Mouse (Mus musculus) forebrain, embryonic 11.5 days (tissue): ENCODE results near the gene Osmr. TPM values are rescaled to one million over a fixed set of nuclear protein-coding genes. Genes with fewer than 3 reads are reported as not detected.
A peak's percentile ranks its signal among the peaks of the same experiment; 100 is the strongest.

Experiments
- ATAC-seq: fragments of 200-750 bp; cut with Nextera tagmentation; replicated peaks from 2 replicates; pipeline ENCODE4 v1.8.0; 2017; ENCODE audit warnings: moderate TSS enrichment; ENCODE audit not compliant: low FRiP score
- DNase-seq: peaks from one replicate; pipeline ENCODE4 v3.0.0-alpha.2; 2017; ENCODE audit warnings: low spot score
- H3K27ac ChIP-seq: fragments of 300-500 bp; sonication (generic); 2 replicates; pipeline ENCODE4 v1.5.1; 2014; ENCODE audit warnings: low read depth, low read length
- H3K27me3 ChIP-seq: fragments of 300-500 bp; sonication (generic); 2 replicates; pipeline ENCODE4 v1.6.1; 2014; ENCODE audit warnings: mild to moderate bottlenecking, low read length, mixed read lengths; ENCODE audit not compliant: control insufficient read depth, insufficient read depth
- H3K36me3 ChIP-seq: fragments of 300-500 bp; sonication (generic); 2 replicates; pipeline ENCODE4 v1.6.1; 2014; ENCODE audit warnings: mild to moderate bottlenecking, low read length, moderate library complexity, mixed read lengths; ENCODE audit not compliant: control insufficient read depth, insufficient read depth
- H3K4me1 ChIP-seq: fragments of 300-500 bp; sonication (generic); replicated peaks from 2 replicates; pipeline ENCODE4 v1.6.1; 2014; ENCODE audit warnings: low read length, mixed read lengths; ENCODE audit not compliant: control insufficient read depth, insufficient read depth
- H3K4me2 ChIP-seq: fragments of 300-500 bp; sonication (generic); 2 replicates; pipeline ENCODE4 v1.6.1; 2014; ENCODE audit warnings: low read depth, mild to moderate bottlenecking, low read length, moderate library complexity, mixed read lengths; ENCODE audit not compliant: severe bottlenecking
- H3K4me3 ChIP-seq: fragments of 300-500 bp; sonication (generic); 2 replicates; pipeline ENCODE4 v1.5.1; 2014; ENCODE audit warnings: low read depth, low read length
- H3K9ac ChIP-seq: fragments of 300-500 bp; sonication (generic); 2 replicates; pipeline ENCODE4 v1.6.1; 2014; ENCODE audit warnings: low read length
- H3K9me3 ChIP-seq: fragments of 300-500 bp; sonication (generic); 2 replicates; pipeline ENCODE4 v1.6.1; 2016; ENCODE audit warnings: low read length, mixed read lengths; ENCODE audit not compliant: control insufficient read depth
- WGBS: fragments of 180-500 bp; shearing (Covaris S2); extraction: QIAGEN DNeasy Blood & Tissue Kit; methylation state at CpG from one replicate; pipeline ENCODE4 v1.1.7; 2014; 5-methylcytosine and 5-hydroxymethylcytosine counted together
- polyA plus RNA-seq: library from polyadenylated mRNA; unstranded; fragments of >200 nt; fragmentation: Nextera tagmentation; extraction: Ambion mirVana; gene quantifications from 2 replicates; pipeline ENCODE4 v1.2.1, GENCODE M21; 2014

Osmr gene
- polyA plus RNA-seq: 0.24 and 0.43 TPM in 2 replicates

DNA sequence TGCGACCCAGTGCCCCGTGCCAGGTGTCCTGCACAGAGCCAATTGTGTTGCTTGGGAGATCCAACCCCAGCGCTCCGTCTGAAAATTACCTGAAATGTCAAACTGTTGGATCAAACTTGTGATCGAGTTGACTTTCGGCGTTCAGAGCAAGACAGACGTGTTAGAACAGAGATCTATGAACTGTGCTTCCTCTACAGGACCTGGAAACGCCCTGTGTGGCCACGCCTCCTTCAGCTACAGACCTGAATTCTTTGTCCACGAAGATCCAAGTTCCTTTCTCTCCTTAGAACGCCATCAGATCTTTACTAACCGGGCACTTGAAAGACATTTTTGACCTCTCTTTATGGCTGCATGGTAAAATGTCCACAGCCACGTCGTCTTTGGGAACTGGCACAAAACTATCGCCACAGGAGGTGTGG lies at the start of gene Osmr:
Gene Osmr, minus strand, starts transcription at position 369 of the 419 bp plus-strand sequence.
- peaks cover 44% of the 10 kb centered on the region for H3K27me3 ChIP-seq
- H3K4me1 ChIP-seq: peaks cover 5% of the 10 kb centered on the region
- no peak for ATAC-seq
- H3K4me3 ChIP-seq: peak within 1 kb of the TSS; percentile 27
- DNase-seq: no peak
- no peaks in the 10 kb centered on the region for H3K9me3 ChIP-seq
- peak within 1 kb of the TSS; percentile 9; the same call in 1 of the 2 replicates for H3K9ac ChIP-seq
- no peak within 1 kb of the TSS for H3K27ac ChIP-seq
- 4% methylated on average over 16 of the region's 16 CpGs for WGBS
- H3K4me2 ChIP-seq: peak within 1 kb of the TSS; percentile 58
- H3K36me3 ChIP-seq: no peaks in the 10 kb centered on the region

DNA sequence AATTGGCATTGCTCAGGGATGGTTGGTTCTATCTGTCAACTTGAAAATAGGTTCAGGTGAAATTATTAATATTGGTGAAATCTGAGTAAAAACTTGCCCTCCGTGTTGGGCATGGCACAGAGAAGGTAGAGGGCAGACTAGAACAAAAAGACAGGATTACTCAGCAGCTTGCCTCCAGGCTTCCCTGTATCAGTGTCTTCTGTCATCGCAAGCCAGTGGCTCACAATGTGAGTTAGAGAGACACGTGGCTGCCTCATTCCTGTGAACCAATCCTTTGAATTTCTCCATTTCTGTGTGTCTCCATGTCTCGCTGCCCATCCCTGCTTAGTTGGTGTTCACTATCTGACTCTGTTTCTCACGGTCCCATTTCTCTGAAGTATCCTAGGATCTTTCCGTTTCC lies 44.6 kb upstream of the Osmr start:
- DNase-seq: no peak
- Histone ChIP-seq H3K4me3 (no peak overlapping the region), H3K4me2 (no peak overlapping the region), H3K9ac (no peak overlapping the region), H3K9me3 (no peaks in the 10 kb centered on the region), H3K27me3 (no peaks in the 10 kb centered on the region), H3K36me3 (no peaks in the 10 kb centered on the region), H3K27ac (no peak overlapping the region), H3K4me1 (no peaks in the 10 kb centered on the region)
- ATAC-seq: no peak
- WGBS: 78% methylated on average over 6 of the region's 6 CpGs

DNA sequence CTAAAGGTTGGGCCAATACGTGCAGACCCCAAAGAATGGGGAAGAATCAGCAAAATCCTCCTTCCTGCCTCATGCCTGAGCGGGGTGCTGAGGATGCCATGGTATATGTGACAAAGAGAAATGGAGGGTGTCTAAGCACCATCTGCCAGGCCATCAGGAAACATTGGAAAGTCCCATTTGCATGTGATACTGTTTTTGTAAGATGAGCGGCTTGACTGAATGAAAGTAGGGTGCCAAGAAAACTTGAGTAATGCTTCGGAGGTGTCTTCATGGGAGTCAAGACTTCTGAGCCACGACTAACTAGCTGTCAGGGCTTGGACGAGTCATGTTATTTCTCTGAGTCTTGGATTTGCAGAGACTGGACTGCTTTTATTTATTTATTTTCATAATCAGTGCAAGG lies 39.4 kb upstream of the Osmr start:
- Histone ChIP-seq H3K9ac (no peak overlapping the region), H3K27me3 (no peaks in the 10 kb centered on the region), H3K36me3 (no peaks in the 10 kb centered on the region), H3K4me1 (no peaks in the 10 kb centered on the region), H3K27ac (no peak overlapping the region), H3K4me3 (no peak overlapping the region), H3K9me3 (no peaks in the 10 kb centered on the region), H3K4me2 (no peak overlapping the region)
- WGBS: 89% methylated on average over 6 of the region's 6 CpGs
- ATAC-seq: no peak
- no peak for DNase-seq

DNA sequence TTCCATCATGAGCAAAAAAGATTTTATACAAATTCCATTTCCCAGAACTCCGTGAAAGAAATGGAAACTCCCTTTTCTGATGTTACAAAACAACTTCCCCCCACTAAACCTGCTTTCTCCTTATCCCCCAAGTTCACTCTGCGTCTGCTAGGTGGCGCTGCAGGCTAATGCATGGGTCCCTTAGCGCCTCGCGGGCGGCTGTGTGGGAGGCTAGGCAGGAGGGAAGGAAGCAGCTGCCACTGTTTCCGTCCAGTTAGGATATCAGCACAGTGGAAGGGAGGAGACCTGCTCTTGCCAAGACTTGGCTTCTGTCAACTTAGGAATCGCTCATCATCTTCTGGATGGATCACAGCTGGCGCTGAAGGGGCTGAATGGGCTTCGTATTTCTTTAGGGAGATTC lies 34.9 kb upstream of the Osmr start:
- no peaks in the 10 kb centered on the region for H3K27me3 ChIP-seq
- no peaks in the 10 kb centered on the region for H3K9me3 ChIP-seq
- 5% methylated on average over 11 of the region's 11 CpGs for WGBS
- no peak overlapping the region; the same call in 1 of the 2 replicates for H3K9ac ChIP-seq
- DNase-seq (peak; percentile 92), ATAC-seq (peak; percentile 88)
- H3K4me3 ChIP-seq: no peak overlapping the region
- H3K4me2 ChIP-seq: no peak overlapping the region
- H3K4me1 ChIP-seq: no peaks in the 10 kb centered on the region
- H3K36me3 ChIP-seq: no peaks in the 10 kb centered on the region
- no peak overlapping the region for H3K27ac ChIP-seq

- Histone ChIP-seq H3K36me3 (no peaks in the 10 kb centered on the region), H3K27me3 (no peaks in the 10 kb centered on the region), H3K9ac (no peak overlapping the region), H3K4me3 (no peak overlapping the region), H3K4me1 (no peaks in the 10 kb centered on the region), H3K4me2 (no peak overlapping the region), H3K27ac (no peak overlapping the region), H3K9me3 (no peaks in the 10 kb centered on the region)
- ATAC-seq (0 out of 2 replicates have a peak, but pooled peaks have one; percentile 6), DNase-seq (no peak)
- 66% methylated on average over 14 of the region's 14 CpGs for WGBS
Observed at GRCm38 (mm10) chr15:6909084-6909483, 34.3 kb upstream of the Osmr start.

GRCm38 (mm10) chr15:6908601-6909000 lies 33.8 kb upstream of the Osmr start:
- Histone ChIP-seq H3K36me3 (no peaks in the 10 kb centered on the region), H3K9me3 (no peaks in the 10 kb centered on the region), H3K27me3 (no peaks in the 10 kb centered on the region), H3K4me3 (no peak overlapping the region), H3K4me2 (no peak overlapping the region), H3K9ac (no peak overlapping the region), H3K4me1 (no peaks in the 10 kb centered on the region), H3K27ac (no peak overlapping the region)
- DNase-seq: no peak
- 76% methylated on average over 5 of the region's 5 CpGs for WGBS
- ATAC-seq: no peak

GRCm38 (mm10) chr15:6906260-6907047 lies 31.7 kb upstream of the Osmr start:
- Histone ChIP-seq H3K4me2 (no peak overlapping the region), H3K4me1 (no peaks in the 10 kb centered on the region), H3K36me3 (no peaks in the 10 kb centered on the region), H3K27ac (no peak overlapping the region), H3K9me3 (no peaks in the 10 kb centered on the region), H3K4me3 (no peak overlapping the region), H3K27me3 (no peaks in the 10 kb centered on the region), H3K9ac (no peak overlapping the region)
- no peak for ATAC-seq
- WGBS: 90% methylated on average over 19 of the region's 19 CpGs
- DNase-seq: no peak

DNA sequence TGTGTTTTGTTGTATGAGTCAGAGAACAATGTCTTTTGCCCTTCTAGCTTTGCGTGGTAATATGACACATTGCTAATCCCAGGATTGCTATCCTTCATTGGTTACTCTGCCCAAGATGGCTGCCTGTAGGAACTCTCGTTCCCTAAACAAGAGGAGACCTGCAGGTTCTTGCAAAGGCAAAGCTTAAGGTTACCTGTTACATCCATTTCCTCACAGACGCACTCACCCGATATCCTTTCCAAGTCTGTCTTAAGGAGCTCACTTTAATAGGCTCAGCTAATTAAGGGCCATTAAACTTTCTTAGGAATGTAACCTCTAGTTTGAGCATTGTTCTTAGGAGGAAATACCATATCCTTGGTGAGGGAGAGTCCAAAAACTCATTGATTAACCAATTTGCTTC lies 31.0 kb upstream of the Osmr start:
- Histone ChIP-seq H3K27me3 (no peaks in the 10 kb centered on the region), H3K4me2 (no peak overlapping the region), H3K36me3 (no peaks in the 10 kb centered on the region), H3K27ac (no peak overlapping the region), H3K9me3 (no peaks in the 10 kb centered on the region), H3K4me1 (no peaks in the 10 kb centered on the region), H3K4me3 (no peak overlapping the region), H3K9ac (no peak overlapping the region)
- DNase-seq (no peak), ATAC-seq (no peak)
- 90% methylated on average over 4 of the region's 4 CpGs for WGBS
